Mouse (Mus musculus) forebrain, embryonic 12.5 days (tissue): ENCODE data around the gene Cct5. TPM values are rescaled to one million over a fixed set of nuclear protein-coding genes. Genes with fewer than 3 reads are reported as not detected.
A peak's percentile ranks its signal among the peaks of the same experiment; 100 is the strongest.

Source experiments
- ATAC-seq: fragments of 200-750 bp; cut with Nextera tagmentation; 2 replicates; pipeline ENCODE4 v1.8.0; 2017; ENCODE audit warnings: moderate TSS enrichment; ENCODE audit not compliant: low FRiP score
- H3K27ac ChIP-seq: fragments of 300-500 bp; sonication (generic); 2 replicates; pipeline ENCODE4 v1.5.1; 2016; ENCODE audit warnings: mild to moderate bottlenecking
- H3K27me3 ChIP-seq: fragments of 300-500 bp; sonication (generic); 2 replicates; pipeline ENCODE4 v1.6.1; 2016; ENCODE audit warnings: mild to moderate bottlenecking
- H3K36me3 ChIP-seq: fragments of 300-500 bp; sonication (generic); replicated peaks from 2 replicates; pipeline ENCODE4 v1.6.1; 2016; ENCODE audit warnings: mild to moderate bottlenecking
- H3K4me1 ChIP-seq: fragments of 300-500 bp; sonication (generic); 2 replicates; pipeline ENCODE4 v1.6.1; 2016
- H3K4me2 ChIP-seq: fragments of 300-500 bp; sonication (generic); 2 replicates; pipeline ENCODE4 v1.6.1; 2016; ENCODE audit warnings: mild to moderate bottlenecking, moderate library complexity
- H3K4me3 ChIP-seq: fragments of 300-500 bp; sonication (generic); replicated peaks from 2 replicates; pipeline ENCODE4 v1.5.1; 2016; ENCODE audit warnings: mild to moderate bottlenecking
- H3K9ac ChIP-seq: fragments of 300-500 bp; sonication (generic); 2 replicates; pipeline ENCODE4 v1.6.1; 2016; ENCODE audit warnings: mild to moderate bottlenecking
- H3K9me3 ChIP-seq: fragments of 300-500 bp; sonication (generic); 2 replicates; pipeline ENCODE4 v1.6.1; 2016
- WGBS: fragments of 180-500 bp; shearing (Covaris S2); methylation state at CpG from one replicate; pipeline ENCODE4 v1.1.7; 2016; 5-methylcytosine and 5-hydroxymethylcytosine counted together
- polyA plus RNA-seq: library from polyadenylated mRNA; unstranded; fragments of >200 nt; fragmentation: Nextera tagmentation; extraction: Ambion mirVana; gene quantifications from 2 replicates; pipeline ENCODE4 v1.2.1, GENCODE M21; 2016

Cct5 gene
- polyA plus RNA-seq, result 617 and 631 TPM in 2 replicates

GRCm38 (mm10) chr15:31601646-31602374, at the start of gene Cct5, which contains the start of gene Fam173b:
Gene Cct5 (minus strand): TSS chr15:31601804.
Gene Fam173b (plus strand): TSS chr15:31601852.
- Histone ChIP-seq H3K27ac (peak within 1 kb of the TSS; percentile 93), H3K4me1 (peaks cover 28% of the 10 kb centered on the region), H3K36me3 (peaks cover 9% of the 10 kb centered on the region), H3K4me2 (peak within 1 kb of the TSS; percentile 97), H3K4me3 (peak within 1 kb of the TSS; percentile 92), H3K9me3 (no peaks in the 10 kb centered on the region), H3K9ac (peak within 1 kb of the TSS; percentile 93), H3K27me3 (no peaks in the 10 kb centered on the region)
- under 1% methylated on average over 63 of the region's 63 CpGs for WGBS
- peak; percentile 91 for ATAC-seq

- H3K4me3 ChIP-seq, result no peak overlapping the region
- 95% methylated on average over 7 of the region's 7 CpGs for WGBS
- H3K9ac ChIP-seq, result no peak overlapping the region
- H3K27ac ChIP-seq, result no peak overlapping the region
- no peaks in the 10 kb centered on the region for H3K36me3 ChIP-seq
- no peaks in the 10 kb centered on the region for H3K9me3 ChIP-seq
- no peaks in the 10 kb centered on the region for H3K27me3 ChIP-seq
- H3K4me1 ChIP-seq, result no peaks in the 10 kb centered on the region
- no peak for ATAC-seq
- no peak overlapping the region for H3K4me2 ChIP-seq
These were observed 49.2 kb upstream of the Cct5 start for GRCm38 (mm10) chr15:31650821-31651220.

GRCm38 (mm10) chr15:31649691-31650090, 48.1 kb upstream of the Cct5 start:
- ATAC-seq, result no peak
- no peaks in the 10 kb centered on the region for H3K9me3 ChIP-seq
- no peaks in the 10 kb centered on the region for H3K36me3 ChIP-seq
- no peaks in the 10 kb centered on the region for H3K27me3 ChIP-seq
- H3K9ac ChIP-seq, result no peak overlapping the region
- H3K4me2 ChIP-seq, result no peak overlapping the region
- H3K4me1 ChIP-seq, result no peaks in the 10 kb centered on the region
- H3K27ac ChIP-seq, result no peak overlapping the region
- no peak overlapping the region for H3K4me3 ChIP-seq
- 93% methylated on average over 12 of the region's 12 CpGs for WGBS

- Histone ChIP-seq H3K27ac (no peak overlapping the region), H3K36me3 (no peaks in the 10 kb centered on the region), H3K4me2 (no peak overlapping the region), H3K9ac (no peak overlapping the region), H3K9me3 (no peaks in the 10 kb centered on the region), H3K27me3 (no peaks in the 10 kb centered on the region), H3K4me3 (no peak overlapping the region), H3K4me1 (no peaks in the 10 kb centered on the region)
- WGBS, result 87% methylated on average over 8 of the region's 8 CpGs
- ATAC-seq, result no peak
These were observed 46.4 kb upstream of the Cct5 start for GRCm38 (mm10) chr15:31647851-31648569.

- no peak overlapping the region for H3K27ac ChIP-seq
- no peak overlapping the region for H3K4me2 ChIP-seq
- no peak for ATAC-seq
- H3K36me3 ChIP-seq, result no peaks in the 10 kb centered on the region
- H3K4me1 ChIP-seq, result no peaks in the 10 kb centered on the region
- H3K27me3 ChIP-seq, result no peaks in the 10 kb centered on the region
- H3K4me3 ChIP-seq, result no peak overlapping the region
- 90% methylated on average over 6 of the region's 6 CpGs for WGBS
- H3K9ac ChIP-seq, result no peak overlapping the region
- H3K9me3 ChIP-seq, result no peaks in the 10 kb centered on the region
These were observed 45.6 kb upstream of the Cct5 start for GRCm38 (mm10) chr15:31647225-31647624.

- no peak overlapping the region for H3K27ac ChIP-seq
- H3K27me3 ChIP-seq, result no peaks in the 10 kb centered on the region
- no peak overlapping the region for H3K4me3 ChIP-seq
- H3K4me2 ChIP-seq, result no peak overlapping the region
- 87% methylated on average over 9 of the region's 9 CpGs for WGBS
- H3K9me3 ChIP-seq, result no peaks in the 10 kb centered on the region
- no peak overlapping the region for H3K9ac ChIP-seq
- H3K36me3 ChIP-seq, result no peaks in the 10 kb centered on the region
- no peak for ATAC-seq
- no peaks in the 10 kb centered on the region for H3K4me1 ChIP-seq
These were observed 34.5 kb upstream of the Cct5 start for GRCm38 (mm10) chr15:31636091-31636595.

- H3K9me3 ChIP-seq, result no peaks in the 10 kb centered on the region
- H3K9ac ChIP-seq, result no peak overlapping the region
- no peaks in the 10 kb centered on the region for H3K4me1 ChIP-seq
- 93% methylated on average over 6 of the region's 6 CpGs for WGBS
- no peaks in the 10 kb centered on the region for H3K27me3 ChIP-seq
- H3K36me3 ChIP-seq, result no peaks in the 10 kb centered on the region
- H3K27ac ChIP-seq, result no peak overlapping the region
- ATAC-seq, result no peak
- no peak overlapping the region for H3K4me3 ChIP-seq
- no peak overlapping the region for H3K4me2 ChIP-seq
These were observed 33.0 kb upstream of the Cct5 start for GRCm38 (mm10) chr15:31634582-31634981.

GRCm38 (mm10) chr15:31632478-31632877, 30.9 kb upstream of the Cct5 start:
- no peak for ATAC-seq
- Histone ChIP-seq H3K4me3 (no peak overlapping the region), H3K27me3 (no peaks in the 10 kb centered on the region), H3K9ac (no peak overlapping the region), H3K4me1 (peaks cover 5% of the 10 kb centered on the region; the same call in 1 of the 2 replicates), H3K36me3 (no peaks in the 10 kb centered on the region), H3K4me2 (no peak overlapping the region), H3K27ac (no peak overlapping the region), H3K9me3 (no peaks in the 10 kb centered on the region)
- 88% methylated on average over 4 of the region's 4 CpGs for WGBS

- ATAC-seq, result no peak
- WGBS, result 80% methylated on average over 12 of the region's 12 CpGs
- Histone ChIP-seq H3K27me3 (no peaks in the 10 kb centered on the region), H3K4me1 (peaks cover 5% of the 10 kb centered on the region; the same call in 1 of the 2 replicates), H3K9ac (no peak overlapping the region), H3K4me2 (no peak overlapping the region), H3K27ac (no peak overlapping the region), H3K4me3 (no peak overlapping the region), H3K9me3 (no peaks in the 10 kb centered on the region), H3K36me3 (no peaks in the 10 kb centered on the region)
These were observed 29.8 kb upstream of the Cct5 start for GRCm38 (mm10) chr15:31631396-31631858.

GRCm38 (mm10) chr15:31629556-31629955, 28.0 kb upstream of the Cct5 start:
- H3K27ac ChIP-seq, result no peak overlapping the region
- no peak for ATAC-seq
- H3K4me3 ChIP-seq, result no peak overlapping the region
- 97% methylated on average over 3 of the region's 3 CpGs for WGBS
- H3K4me2 ChIP-seq, result no peak overlapping the region
- H3K36me3 ChIP-seq, result no peaks in the 10 kb centered on the region
- H3K27me3 ChIP-seq, result no peaks in the 10 kb centered on the region
- H3K9me3 ChIP-seq, result no peaks in the 10 kb centered on the region
- H3K9ac ChIP-seq, result no peak overlapping the region
- peaks cover 5% of the 10 kb centered on the region; the same call in 1 of the 2 replicates for H3K4me1 ChIP-seq

GRCm38 (mm10) chr15:31628180-31628579, 26.6 kb upstream of the Cct5 start:
- Histone ChIP-seq H3K27ac (no peak overlapping the region), H3K27me3 (no peaks in the 10 kb centered on the region), H3K4me2 (no peak overlapping the region), H3K36me3 (peaks cover 8% of the 10 kb centered on the region; the same call in 1 of the 2 replicates), H3K4me1 (peaks cover 5% of the 10 kb centered on the region; the same call in 1 of the 2 replicates), H3K9me3 (no peaks in the 10 kb centered on the region), H3K9ac (no peak overlapping the region), H3K4me3 (no peak overlapping the region)
- peak; percentile 70 for ATAC-seq
- 60% methylated on average over 10 of the region's 10 CpGs for WGBS
